Mouse (Mus musculus) heart, adult 2 months (tissue): ENCODE data around the gene Cep97. TPM values are rescaled to one million over a fixed set of nuclear protein-coding genes. Genes with fewer than 3 reads are reported as not detected.
A peak's percentile ranks its signal among the peaks of the same experiment; 100 is the strongest.
"Not testable (repeated sequence)": the region's sequence is repeated elsewhere in the genome, so short reads cannot be mapped to it uniquely, and the experiment has no call there.

ENCODE experiments used
- DNase-seq, 2 experiments: peaks; one replicate each; pipeline ENCODE4 v3.0.0; 2021
- H3K27ac ChIP-seq: fragments of 200-600 bp; 2 replicates; pipeline ENCODE4 v1.8.1; 2022
- H3K27me3 ChIP-seq: fragments of 200-500 bp; 2 replicates; pipeline ENCODE4 v1.6.1; 2012; ENCODE audit warnings: mild to moderate bottlenecking, low read length, inconsistent platforms, mixed read lengths; ENCODE audit not compliant: control insufficient read depth, insufficient read depth
- H3K36me3 ChIP-seq: fragments of 200-500 bp; 2 replicates; pipeline ENCODE4 v1.6.1; 2012; ENCODE audit warnings: low read length, inconsistent platforms; ENCODE audit not compliant: control insufficient read depth, insufficient read depth
- H3K4me1 ChIP-seq: fragments of 200-500 bp; 2 replicates; pipeline ENCODE4 v1.6.1; 2011; ENCODE audit warnings: low read length; ENCODE audit not compliant: control insufficient read depth, insufficient read depth
- H3K4me3 ChIP-seq: fragments of 200-600 bp; 2 replicates; pipeline ENCODE4 v1.8.1; 2022
- H3K79me2 ChIP-seq: fragments of 200-500 bp; replicated peaks from 2 replicates; pipeline ENCODE4 v1.6.1; 2012; ENCODE audit warnings: mild to moderate bottlenecking, inconsistent platforms, low read length, moderate library complexity, mixed read lengths; ENCODE audit not compliant: control insufficient read depth, insufficient read depth
- H3K9ac ChIP-seq: fragments of 200-500 bp; 2 replicates; pipeline ENCODE4 v1.6.1; 2012; ENCODE audit warnings: low read depth, mild to moderate bottlenecking, control low read depth, inconsistent platforms, low read length, mixed read lengths
- CTCF ChIP-seq: fragments of 200-600 bp; IDR thresholded peaks from 2 replicates; pipeline ENCODE4 v1.8.1; 2022; ENCODE audit warnings: antibody characterized with exemption, mild to moderate bottlenecking, moderate library complexity
- EP300 ChIP-seq: fragments of 200-500 bp; IDR thresholded peaks from 2 replicates; pipeline ENCODE4 v1.6.1; 2011; ENCODE audit warnings: low read depth, low read length, control low read depth; ENCODE audit not compliant: insufficient read depth
- POLR2A ChIP-seq: fragments of 200-500 bp; IDR thresholded peaks from 2 replicates; pipeline ENCODE4 v1.6.1; 2011; ENCODE audit warnings: mild to moderate bottlenecking, low read depth, low read length, control low read depth; ENCODE audit not compliant: insufficient read depth
- WGBS: fragments of 180-500 bp; shearing (Covaris S2); methylation state at CpG from one replicate; pipeline ENCODE4 v1.1.7; 2018; 5-methylcytosine and 5-hydroxymethylcytosine counted together
- intact Hi-C: fragments of 180-260 bp; cut with DNase I; formaldehyde crosslinking; loops from one replicate; pipeline ENCODE4 v1.15.1; 2025
- polyA plus RNA-seq: library from polyadenylated mRNA; depleted of rRNA; stranded (reverse); fragments of >200 nt; gene quantifications from 2 replicates; pipeline ENCODE4 v1.2.3, GENCODE M21; 2012
- total RNA-seq, 2 experiments: library from RNA; stranded (reverse); gene quantifications; 2 replicates each; pipeline ENCODE4 v1.2.3; 2021

Cep97 gene
- total and polyA plus RNA-seq, 3 experiments, result 1.1 to 5.6 (median 3.3) TPM

DNA sequence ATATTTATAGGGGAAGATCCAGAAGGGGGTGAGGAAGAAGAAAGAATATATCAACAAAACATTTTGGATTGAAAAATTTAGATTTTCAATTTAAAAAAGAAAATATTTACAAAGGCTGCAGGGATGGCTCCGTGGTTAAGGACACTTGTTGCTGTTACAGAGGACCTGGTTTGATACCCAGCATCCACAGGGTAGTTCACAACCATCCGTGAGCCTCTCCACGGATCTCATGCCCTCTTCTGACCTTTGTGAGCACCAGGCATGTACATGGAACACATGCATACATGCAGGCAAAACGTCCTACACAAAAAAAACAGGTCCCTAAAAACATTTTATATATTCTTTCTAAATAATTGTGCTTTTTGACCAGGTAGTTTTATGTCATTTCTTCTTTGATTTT, 70.8 kb downstream of the Cep97 start:
- 64% methylated on average over 4 of the region's 4 CpGs for WGBS
- H3K4me1 ChIP-seq, result peaks cover 1% of the 10 kb centered on the region
- no peaks in the 10 kb centered on the region for H3K36me3 ChIP-seq
- no peak for DNase-seq
- H3K4me3 ChIP-seq, result no peak overlapping the region
- H3K79me2 ChIP-seq, result no peaks in the 10 kb centered on the region
- no peaks in the 10 kb centered on the region for H3K27me3 ChIP-seq
- intact Hi-C loops, result no loop called here
- H3K9ac ChIP-seq, result no peak overlapping the region
- TF ChIP-seq CTCF (no peak), POLR2A (no peak), EP300 (no peak)
- no peak overlapping the region for H3K27ac ChIP-seq

- intact Hi-C loops, result no loop called here
- whole genome bisulfite sequencing, result 14% methylated on average over 7 of the region's 7 CpGs
- Histone ChIP-seq H3K4me3 (peak overlapping the region; percentile 33; the same call in 1 of the 2 replicates), H3K9ac (no peak overlapping the region), H3K79me2 (no peaks in the 10 kb centered on the region), H3K27ac (no peak overlapping the region), H3K36me3 (no peaks in the 10 kb centered on the region), H3K27me3 (no peaks in the 10 kb centered on the region), H3K4me1 (peaks cover 1% of the 10 kb centered on the region)
- peak; percentile 72 for TF ChIP-seq EP300
- TF ChIP-seq POLR2A, result no peak
- DNase-seq, result peak; percentile 62 to 71
These were observed 71.4 kb downstream of the Cep97 start for GRCm38 (mm10) chr16:55863149-55863815.

GRCm38 (mm10) chr16:55861104-55861503, 73.6 kb downstream of the Cep97 start:
- Histone ChIP-seq H3K27me3 (no peaks in the 10 kb centered on the region), H3K27ac (no peak overlapping the region), H3K4me1 (peaks cover 1% of the 10 kb centered on the region), H3K4me3 (no peak overlapping the region), H3K36me3 (no peaks in the 10 kb centered on the region), H3K79me2 (no peaks in the 10 kb centered on the region), H3K9ac (no peak overlapping the region)
- TF ChIP-seq CTCF (no peak), POLR2A (no peak), EP300 (no peak)
- intact Hi-C loops, result no loop called here
- 77% methylated on average over 3 of the region's 3 CpGs for WGBS
- no peak for DNase-seq

GRCm38 (mm10) chr16:55859421-55859820, 75.2 kb downstream of the Cep97 start:
- not testable (repeated sequence) for H3K4me1 ChIP-seq, H3K27me3 ChIP-seq, DNase-seq, H3K9ac ChIP-seq, H3K79me2 ChIP-seq, H3K4me3 ChIP-seq, H3K27ac ChIP-seq, H3K36me3 ChIP-seq
- WGBS, result 95% methylated on average over 4 of the region's 4 CpGs
- intact Hi-C loops, result loop anchor here (10.0 kb wide), 1 partner anchor 235 kb away; no protein-coding TSS in a partner anchor

- intact Hi-C loops, result loop anchor here (10.0 kb wide), 1 partner anchor 234 kb away; no protein-coding TSS in a partner anchor
These were observed 76.2 kb downstream of the Cep97 start for GRCm38 (mm10) chr16:55858465-55858864.

GRCm38 (mm10) chr16:55852943-55853727, 81.5 kb downstream of the Cep97 start:
- H3K36me3 ChIP-seq, result no peaks in the 10 kb centered on the region
- H3K4me1 ChIP-seq, result no peaks in the 10 kb centered on the region
- no peak overlapping the region for H3K27ac ChIP-seq
- no peak overlapping the region for H3K9ac ChIP-seq
- no peaks in the 10 kb centered on the region for H3K79me2 ChIP-seq
- intact Hi-C loops, result loop anchor here (1.0 to 10.0 kb wide), 3 partner anchors 228 to 373 kb away; no protein-coding TSS in a partner anchor
- TF ChIP-seq CTCF, result peak; percentile 93; the same call in 1 of the 2 replicates
- no peak for TF ChIP-seq POLR2A
- 0 out of 2 replicates have a peak, but pooled peaks have one; percentile 45 for TF ChIP-seq EP300
- no peak overlapping the region for H3K4me3 ChIP-seq
- H3K27me3 ChIP-seq, result no peaks in the 10 kb centered on the region
- DNase-seq, result peak; percentile 58 to 76
- WGBS, result 54% methylated on average over 19 of the region's 19 CpGs

More at GRCm38 (mm10) chr16:55858465-55858864, 76.2 kb downstream of the Cep97 start:
- H3K4me1 ChIP-seq, result peaks cover 1% of the 10 kb centered on the region
- H3K27ac ChIP-seq, result no peak overlapping the region
- H3K79me2 ChIP-seq, result no peaks in the 10 kb centered on the region
- H3K27me3 ChIP-seq, result no peaks in the 10 kb centered on the region
- H3K9ac ChIP-seq, result no peak overlapping the region
- 67% methylated on average over 6 of the region's 6 CpGs for WGBS
- DNase-seq, result peak; percentile 52 to 73
- no peak overlapping the region for H3K4me3 ChIP-seq
- no peaks in the 10 kb centered on the region for H3K36me3 ChIP-seq
- TF ChIP-seq EP300 (no peak), POLR2A (no peak), CTCF (peak; percentile 82)
